Mouse (Mus musculus): ENCODE results near the gene Hist2h2aa1.
"Not testable (repeated sequence)": the region's sequence is repeated elsewhere in the genome, so short reads cannot be mapped to it uniquely, and the experiment has no call there.

Gene Hist2h2aa1

DNA sequence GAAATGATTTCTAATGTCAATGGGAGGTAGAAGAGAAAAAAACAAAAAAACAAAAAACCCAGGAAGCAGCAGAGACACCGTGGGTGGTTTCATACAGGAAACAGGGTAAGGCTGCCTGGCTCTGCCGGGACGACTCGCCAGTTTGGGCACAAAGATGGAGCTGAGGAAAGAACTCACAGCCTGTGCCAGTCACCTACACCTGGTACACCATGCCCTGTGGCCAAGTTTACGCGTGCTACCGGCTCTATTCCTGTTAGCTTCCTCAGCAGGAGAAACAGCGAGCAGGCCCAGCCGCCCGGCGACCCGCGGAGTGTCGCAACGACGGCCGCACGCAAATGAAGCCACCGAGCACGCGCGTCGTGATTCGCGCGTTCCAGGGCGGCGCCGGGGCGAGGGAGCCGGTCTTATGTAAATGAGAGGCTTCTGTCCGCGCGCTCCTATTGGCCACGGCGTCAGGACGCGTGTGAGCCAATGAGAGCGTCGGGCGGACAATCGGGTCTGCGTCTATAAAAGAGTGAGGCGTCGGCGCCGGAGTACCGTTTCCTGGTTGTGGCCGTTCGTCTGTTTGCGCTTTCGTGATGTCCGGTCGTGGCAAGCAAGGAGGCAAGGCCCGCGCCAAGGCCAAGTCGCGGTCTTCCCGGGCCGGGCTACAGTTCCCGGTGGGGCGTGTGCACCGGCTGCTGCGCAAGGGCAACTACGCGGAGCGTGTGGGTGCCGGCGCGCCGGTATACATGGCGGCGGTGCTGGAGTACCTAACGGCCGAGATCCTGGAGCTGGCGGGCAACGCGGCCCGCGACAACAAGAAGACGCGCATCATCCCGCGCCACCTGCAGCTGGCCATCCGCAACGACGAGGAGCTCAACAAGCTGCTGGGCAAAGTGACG lies at the start of gene Hist2h2aa1:
Hist2h2aa1 (plus strand) TSS at position 495 of the 884 bp plus-strand sequence.
- peak; percentile 86 for DNase-seq

DNA sequence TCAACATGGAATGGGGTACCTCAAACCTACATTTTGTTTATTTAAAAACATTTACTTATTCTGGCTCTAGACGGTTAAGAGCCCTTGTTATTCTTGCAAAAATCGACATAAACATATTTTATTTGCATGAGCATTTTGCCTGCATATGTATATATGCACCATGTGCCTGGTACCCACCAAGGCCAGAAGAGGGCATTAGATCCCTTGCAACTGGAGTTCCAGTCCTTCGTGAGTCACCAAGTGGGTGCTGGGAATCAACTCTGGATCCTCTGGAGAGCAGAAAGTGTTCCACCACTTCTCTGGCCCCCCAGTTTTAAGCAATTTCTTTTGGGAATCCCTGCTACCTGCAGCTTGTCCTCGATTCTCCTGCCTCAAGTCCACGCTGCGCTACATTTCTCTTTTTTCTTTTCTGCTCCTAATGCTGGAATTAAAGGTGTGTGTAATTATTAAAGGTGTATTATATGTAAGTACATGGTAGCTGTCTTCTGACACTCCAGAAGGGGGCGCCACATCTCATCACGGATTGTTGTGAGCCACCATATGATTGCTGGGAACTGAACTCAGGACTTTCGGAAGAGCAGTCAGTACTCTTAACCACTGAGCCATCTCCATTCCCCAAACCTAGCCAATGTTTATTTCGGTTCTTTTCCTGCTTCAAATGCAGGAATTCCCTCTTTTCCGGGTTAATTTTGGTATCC lies 49.5 kb upstream of the Hist2h2aa1 start:
- peak; percentile 60 for DNase-seq

DNA sequence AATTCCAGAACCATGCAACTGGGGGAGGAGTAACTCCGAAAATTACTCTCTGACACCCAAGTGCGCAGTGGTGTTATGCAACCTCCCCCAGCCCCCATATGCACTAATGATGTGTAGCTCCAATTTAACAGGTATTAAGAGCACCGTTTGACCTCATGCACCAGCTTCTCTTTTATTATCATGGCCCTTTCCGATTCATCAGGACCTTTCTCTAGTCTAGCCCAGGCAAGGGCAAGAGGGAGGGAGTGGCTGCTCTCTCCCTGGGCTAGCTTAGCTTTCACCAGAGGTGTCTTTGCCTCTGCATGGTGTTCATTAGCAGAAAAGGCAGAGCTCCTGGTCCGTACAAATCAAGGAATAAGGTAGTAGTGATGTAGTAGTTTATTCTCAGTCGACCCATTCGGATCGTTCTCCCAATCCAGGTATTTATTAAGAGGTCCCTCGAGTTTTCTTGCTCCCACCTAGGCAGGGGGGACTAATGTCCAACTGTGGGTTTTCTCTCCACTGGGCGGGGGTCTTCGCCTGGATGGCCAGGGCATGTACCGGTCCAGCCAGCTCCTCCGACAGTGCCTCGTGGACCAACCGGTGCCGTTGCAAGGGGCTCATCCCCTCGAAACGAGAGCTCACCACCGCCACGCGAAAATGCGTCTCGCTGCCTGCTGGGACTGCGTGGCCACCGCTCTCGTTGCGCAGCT lies 48.7 kb upstream of the Hist2h2aa1 start:
- DNase-seq: peak; percentile 20

DNA sequence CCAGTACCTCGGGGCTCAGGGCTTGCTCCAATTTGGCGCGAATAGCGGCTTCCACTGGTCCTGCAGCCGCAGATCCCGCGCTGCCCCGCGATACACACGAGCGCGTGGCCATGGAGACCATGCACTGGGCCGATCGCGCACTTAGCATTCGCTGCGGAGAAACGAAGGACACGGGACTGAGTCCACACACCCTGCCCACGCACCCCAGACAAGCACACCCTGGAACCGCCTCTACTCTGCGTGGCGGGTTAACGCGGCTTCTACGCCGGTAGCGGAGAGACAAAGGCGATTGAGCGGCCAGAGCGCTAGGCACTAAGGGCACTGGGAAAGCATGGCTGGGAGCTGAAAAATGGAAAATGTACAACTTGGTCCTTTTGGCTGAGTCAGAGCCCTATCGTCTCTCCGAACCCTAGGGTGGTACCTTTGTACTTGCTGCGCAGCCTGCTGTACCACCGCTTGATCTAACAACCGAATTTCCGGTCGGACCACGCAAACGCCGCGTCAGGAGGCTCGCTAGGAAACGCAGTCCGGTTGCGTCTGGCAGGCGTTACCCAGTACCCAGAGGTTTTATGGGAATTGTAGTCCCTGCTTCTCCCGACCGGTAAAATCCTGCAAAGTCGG lies 48.1 kb upstream of the Hist2h2aa1 start:
- DNase-seq: peak; percentile 81

DNA sequence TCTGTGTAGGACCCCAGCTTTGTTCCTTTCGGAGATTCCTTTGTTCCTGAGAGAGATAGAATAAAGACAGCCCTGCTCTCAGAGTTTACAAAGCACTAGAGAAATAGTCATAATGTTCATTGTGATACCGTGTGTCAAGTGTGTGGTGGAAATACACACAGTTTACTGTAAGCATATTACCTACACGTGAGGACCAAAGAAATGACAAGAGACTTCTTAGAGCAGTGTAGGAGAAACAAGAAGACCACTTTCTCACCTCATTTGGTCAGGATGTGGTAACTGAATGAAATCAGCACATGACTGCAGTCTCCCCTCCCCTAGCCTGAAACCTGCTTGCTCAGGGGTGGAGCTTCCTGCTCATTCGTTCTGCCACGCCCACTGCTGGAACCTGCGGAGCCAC lies 47.1 kb upstream of the Hist2h2aa1 start:
- DNase-seq: peak; percentile 31

DNA sequence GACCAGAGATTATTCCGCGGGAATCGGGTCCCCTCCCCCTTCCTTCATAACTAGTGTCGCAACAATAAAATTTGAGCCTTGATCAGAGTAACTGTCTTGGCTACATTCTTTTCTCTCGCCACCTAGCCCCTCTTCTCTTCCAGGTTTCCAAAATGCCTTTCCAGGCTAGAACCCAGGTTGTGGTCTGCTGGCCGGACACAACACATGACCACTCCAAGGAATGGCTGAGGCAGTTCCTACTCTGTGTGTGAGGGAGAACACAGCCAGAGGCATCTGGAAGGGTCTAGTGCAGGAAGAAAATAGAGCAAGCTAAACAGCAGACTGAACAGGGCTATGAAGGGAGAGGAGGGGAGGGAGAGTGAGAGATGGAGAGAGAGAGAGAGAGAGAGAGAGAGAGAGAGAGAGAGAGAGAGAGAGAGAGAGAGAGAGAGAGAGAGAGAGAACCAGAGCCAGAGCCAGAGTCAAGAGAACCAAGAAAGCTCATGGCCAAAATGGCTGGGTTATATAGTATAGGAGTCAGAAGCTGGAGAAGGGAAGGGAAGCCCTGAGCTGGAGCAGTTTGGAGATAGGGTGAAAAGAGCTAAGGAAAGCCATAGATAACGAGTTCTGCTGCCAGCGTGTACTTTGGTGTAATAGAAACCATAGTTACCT lies 46.6 kb upstream of the Hist2h2aa1 start:
- not testable (repeated sequence) for DNase-seq

DNA sequence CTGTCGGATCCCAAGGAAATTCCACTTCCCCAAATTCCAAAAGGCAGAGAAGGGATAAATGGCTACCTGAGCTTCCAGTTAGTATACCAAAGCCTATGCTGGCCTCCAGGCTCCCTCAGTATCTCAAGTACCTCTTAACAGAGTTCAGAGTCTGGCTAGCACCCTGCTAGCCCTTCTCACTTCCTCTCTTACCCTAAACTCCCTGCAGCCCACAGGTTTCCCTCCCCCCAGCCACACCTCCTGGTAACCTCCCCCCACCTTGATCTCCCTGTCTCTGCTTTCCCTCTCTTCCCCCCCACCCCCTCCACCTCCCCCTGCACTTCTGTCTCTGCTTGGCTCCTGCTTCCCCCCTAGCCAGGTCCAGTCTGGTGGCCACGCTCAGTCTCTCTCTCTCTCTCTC lies 45.6 kb upstream of the Hist2h2aa1 start:
- DNase-seq: no peak

DNA sequence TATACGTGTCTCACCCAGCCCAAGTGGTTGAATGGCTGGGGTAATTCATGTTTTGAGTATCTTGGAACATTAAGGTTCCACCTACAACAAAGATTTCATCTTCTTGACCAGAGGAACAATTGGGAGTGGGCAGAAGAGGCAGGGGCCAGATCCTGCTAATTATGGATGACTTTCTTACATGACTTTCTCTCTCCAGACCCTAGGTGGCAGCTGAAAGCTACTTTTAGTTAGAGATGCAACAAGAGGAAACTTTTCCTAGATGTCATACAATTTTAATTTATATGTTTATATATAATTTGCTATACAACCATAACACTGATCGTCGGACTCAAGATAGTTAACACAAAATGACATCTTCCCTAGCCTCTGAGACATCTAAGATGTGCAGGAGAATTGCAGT lies 37.5 kb upstream of the Hist2h2aa1 start:
- no peak for DNase-seq

DNA sequence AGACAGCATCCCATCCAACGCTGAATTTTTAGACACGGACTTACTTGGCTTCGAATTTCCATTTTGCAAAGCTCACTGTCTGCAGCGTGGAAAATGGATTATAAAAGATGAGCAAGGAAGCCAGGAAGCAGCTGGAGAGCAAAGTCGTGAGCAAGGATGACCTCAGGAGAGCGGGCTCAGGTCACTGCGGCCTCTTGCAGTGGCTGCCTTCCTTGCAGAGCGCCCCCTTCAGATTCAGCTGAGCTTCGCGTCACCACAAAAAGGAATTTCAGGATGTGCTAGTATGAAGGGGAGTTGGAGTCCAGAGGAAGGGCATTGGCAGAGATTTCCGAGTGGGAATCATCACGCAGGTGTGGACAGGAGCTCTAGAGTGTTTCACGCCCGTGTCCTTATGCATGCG lies 36.1 kb upstream of the Hist2h2aa1 start:
- DNase-seq: no peak

DNA sequence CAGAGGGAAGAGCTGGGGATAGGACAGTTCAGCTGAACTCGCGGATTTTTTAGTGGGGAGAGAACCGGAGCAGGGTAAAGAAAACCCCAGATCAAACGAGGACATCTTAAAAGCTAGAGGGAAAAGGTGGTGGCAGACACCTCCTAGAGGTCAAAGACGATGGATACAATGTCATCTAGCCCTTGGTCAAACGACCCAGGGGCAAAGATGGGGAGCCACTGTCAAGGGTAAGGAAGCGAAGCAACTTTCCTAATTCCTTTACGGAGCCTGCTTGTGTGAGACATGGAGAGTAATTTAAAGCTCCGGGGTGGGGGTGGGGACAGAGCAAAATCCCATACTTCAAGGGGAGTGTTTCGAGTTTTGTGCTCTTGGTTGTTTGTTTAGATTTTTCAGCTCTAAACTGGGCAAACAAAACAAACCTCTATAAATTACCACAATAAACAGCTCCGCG lies 26.1 kb upstream of the Hist2h2aa1 start:
- peak; percentile 47 for DNase-seq

DNA sequence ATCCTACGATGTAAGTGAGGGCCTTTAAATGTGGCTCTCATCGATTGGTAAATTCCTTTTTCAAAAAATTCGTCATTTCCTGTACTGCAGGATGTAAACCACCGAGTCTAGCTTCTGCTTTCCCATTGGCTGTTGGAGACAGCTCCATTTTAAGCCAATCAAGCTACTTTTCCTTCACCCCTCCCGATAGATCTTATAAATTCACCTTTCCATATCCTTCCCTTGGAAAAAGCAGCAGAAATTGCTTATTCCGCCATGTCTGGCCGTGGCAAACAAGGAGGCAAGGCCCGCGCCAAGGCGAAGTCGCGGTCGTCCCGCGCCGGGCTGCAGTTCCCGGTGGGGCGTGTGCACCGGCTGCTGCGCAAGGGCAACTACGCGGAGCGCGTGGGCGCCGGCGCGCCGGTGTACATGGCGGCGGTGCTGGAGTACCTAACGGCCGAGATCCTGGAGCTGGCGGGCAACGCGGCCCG lies 25.6 kb upstream of the Hist2h2aa1 start, which contains the start of the genes Bola1 and Hist2h2ab:
Bola1 (minus strand) TSS at position 49 of the 470 bp plus-strand sequence.
Hist2h2ab (plus strand) TSS at position 205 of the 470 bp plus-strand sequence.
- DNase-seq: peak; percentile 83

DNA sequence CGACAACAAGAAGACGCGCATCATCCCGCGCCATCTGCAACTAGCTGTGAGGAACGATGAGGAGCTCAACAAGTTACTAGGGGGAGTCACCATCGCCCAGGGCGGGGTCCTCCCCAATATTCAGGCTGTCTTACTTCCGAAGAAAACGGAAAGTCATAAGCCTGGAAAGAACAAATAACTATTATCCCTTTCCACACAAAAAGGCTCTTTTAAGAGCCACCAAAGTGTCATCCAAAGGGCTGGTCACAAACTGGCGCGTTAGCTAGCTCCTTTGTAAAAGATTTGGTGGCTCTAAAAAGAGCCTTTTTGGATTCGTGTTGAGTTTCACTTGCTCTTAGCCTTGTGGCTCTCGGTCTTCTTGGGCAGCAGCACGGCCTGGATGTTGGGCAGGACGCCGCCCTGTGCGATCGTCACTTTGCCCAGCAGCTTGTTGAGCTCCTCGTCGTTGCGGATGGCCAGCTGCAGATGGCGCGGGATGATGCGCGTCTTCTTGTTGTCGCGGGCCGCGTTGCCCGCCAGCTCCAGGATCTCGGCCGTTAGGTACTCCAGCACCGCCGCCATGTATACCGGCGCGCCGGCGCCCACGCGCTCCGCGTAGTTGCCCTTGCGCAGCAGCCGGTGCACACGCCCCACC lies 25.0 kb upstream of the Hist2h2aa1 start:
- DNase-seq: not testable (repeated sequence)

DNA sequence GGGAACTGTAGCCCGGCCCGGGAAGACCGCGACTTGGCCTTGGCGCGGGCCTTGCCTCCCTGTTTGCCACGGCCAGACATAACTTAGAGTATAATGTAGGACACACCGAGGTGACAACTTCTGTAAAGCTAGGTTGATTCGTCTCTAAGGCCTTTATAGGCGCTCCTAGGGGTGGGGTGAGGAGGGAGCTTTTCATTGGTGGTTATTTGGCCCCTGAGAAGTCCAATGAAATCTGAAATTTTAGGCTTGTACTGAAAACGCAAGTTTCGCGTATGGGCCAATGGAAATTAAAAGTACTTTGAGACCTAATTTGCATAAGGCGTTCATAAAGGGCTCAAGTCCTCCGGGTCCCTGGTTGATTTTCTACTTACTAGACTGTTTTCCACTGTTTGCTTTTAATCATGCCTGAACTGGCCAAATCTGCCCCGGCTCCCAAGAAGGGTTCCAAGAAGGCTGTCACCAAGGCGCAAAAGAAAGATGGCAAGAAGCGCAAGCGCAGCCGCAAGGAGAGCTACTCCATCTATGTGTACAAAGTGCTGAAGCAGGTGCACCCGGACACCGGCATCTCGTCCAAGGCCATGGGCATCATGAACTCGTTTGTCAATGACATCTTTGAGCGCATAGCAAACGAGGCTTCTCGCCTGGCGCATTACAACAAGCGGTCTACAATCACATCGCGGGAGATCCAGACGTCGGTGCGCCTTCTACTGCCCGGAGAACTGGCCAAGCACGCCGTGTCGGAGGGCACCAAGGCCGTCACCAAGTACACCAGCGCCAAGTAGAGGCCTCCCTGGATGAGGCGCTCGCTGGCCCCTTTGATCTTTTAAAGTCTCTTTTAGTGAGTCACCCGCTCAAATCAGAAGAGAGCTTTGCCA lies 24.3 kb upstream of the Hist2h2aa1 start, which contains the start of the genes Hist2h2ac and Hist2h2be:
Hist2h2ac (minus strand) TSS at position 116 of the 875 bp plus-strand sequence.
Hist2h2be (plus strand) TSS at position 355 of the 875 bp plus-strand sequence.
- DNase-seq: peak; percentile 79

DNA sequence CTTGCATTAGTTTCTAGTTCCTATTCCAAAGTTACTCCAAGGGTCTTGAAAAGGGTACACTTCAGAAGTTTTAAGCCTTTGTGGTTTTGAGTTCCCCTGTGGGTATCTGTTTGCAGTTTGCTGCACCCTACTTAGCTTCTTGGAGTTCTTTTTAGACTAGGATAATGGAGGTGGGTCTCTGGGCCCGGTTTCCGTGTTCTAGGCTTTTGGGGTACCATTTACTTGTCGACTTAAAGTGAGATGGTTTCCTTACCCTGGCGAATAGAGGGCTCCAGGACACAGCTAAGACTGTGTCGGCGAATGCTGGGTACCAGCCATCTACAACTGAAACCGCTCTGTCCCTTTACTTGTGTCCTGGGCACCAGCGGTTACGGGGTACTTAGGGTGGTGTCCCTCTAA lies 23.7 kb upstream of the Hist2h2aa1 start:
- DNase-seq: peak; percentile 53

DNA sequence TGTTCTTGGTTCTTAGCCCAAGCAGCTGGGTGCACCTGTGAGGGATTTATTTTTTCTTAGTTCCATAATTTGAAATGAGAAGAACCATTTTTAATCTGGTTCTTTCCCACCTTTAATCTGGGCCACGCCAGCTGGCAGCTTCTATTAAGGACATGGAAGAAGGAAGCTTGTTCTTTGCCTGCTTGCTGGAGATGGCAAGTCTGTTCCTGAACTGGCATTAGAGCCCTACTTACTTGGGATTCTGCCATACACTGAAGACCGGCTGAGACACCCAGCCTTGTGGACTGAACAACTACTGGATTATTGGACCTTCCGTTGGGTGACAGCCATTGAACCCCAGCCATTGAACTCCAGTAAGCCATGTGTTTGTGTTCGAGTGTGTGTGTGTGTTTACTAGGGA lies 22.5 kb upstream of the Hist2h2aa1 start:
- DNase-seq: no peak

DNA sequence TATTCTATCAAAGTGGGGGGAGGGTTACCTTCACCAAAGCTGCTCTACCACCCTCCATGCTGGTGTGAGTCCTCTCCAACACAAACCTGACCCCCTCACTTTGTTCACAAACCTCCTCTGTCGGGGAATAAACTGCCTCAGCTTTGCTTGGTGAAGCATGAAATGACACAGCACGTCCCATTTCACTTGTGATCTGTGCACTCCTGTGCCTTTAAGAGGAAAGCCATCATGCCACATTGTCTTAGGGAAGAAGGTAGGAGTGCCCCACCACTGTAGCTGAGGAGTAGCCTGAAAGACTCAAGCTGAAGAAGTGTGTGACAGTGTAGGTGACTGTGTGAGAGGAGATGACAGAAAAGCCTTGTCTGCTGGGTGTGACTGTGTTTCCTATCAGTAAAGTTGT lies 19.9 kb upstream of the Hist2h2aa1 start:
- DNase-seq: no peak

DNA sequence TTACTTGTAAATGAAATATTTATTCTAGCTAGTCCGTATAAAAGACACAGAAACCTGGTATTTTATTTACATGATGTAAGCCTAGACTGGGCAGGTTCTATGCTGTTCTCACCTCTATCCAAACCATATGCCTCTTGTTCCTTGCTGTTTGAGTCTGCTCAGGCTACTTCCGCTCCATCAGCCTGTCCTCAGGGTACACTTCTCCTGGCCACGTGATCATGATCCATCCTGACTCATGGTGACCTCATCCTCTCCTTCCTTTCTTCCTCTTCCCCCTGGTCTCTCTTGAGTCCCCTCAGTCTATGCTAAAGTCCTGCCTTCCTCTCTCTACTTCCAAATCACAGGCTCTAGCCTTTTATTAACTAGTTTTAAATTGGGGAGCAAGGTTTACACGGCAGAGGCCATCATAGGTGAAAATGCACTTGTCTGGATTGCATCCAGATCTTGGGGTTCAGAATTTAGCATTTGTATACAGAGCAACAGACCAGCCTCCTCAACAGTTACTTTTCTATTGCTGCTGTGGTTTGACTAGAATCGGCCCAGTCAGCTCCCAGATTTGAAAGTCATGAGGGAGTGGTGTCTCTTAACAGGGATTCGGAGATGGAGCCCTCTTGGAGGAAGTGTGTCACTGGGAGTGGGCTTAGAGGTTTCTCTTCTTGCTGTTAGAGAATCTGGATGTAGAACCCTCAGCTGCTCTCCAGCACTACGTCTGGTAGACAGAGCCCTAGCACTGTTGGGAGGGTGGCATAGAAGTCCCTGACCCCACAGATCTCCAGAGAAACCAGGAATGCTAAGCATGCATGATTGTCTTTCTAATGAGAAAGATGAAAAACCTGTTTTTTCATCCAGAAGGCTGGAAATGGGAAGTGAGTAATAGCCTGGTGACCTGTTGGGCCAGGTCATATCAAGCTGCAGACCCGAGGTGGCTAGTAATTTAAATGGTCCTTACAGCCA lies 18.3 kb upstream of the Hist2h2aa1 start:
- DNase-seq: no peak

DNA sequence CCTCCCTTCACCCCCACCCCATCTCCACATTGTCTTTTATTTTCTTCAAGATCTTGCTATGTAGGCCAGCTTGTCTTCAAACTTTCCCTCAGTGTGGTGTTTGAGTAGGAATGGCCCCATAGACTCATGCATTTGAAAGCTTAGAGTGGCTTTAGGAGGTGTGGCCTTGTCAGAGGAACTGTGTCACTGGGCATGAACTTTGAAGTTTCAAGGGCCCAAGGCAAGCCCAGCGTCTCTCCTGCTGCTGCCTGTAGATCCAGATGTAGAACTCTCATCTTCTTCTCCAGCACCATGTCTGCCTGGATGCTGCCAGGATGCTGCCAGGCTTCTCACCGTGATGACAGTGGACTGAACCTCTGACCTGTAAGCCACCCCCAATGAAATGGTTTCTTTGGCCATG lies 16.5 kb upstream of the Hist2h2aa1 start:
- DNase-seq: no peak

DNA sequence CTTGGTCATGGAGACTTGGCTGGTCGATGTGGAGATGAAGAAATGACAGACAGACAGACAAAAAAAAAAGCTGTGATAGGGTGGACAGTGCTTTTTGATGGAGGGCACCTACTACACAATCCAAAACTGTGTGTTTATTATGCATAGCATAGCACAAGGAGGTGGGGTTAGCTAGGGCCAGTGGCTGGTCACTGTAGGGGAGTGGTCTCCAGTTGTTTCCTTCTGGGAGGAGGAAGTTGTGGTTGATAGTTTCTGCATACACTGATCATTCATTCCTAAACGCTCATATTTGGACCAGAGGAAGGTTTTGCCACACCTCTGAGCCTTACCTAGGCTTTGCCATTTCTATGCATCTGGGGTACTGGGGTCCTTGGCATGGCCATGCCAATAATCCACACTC lies 14.9 kb upstream of the Hist2h2aa1 start:
- DNase-seq: no peak
